Mouse (Mus musculus) bone marrow macrophage, adult 2 months (primary cell): Measurements from ENCODE around the gene Tcp11l2. TPM values are rescaled to one million over a fixed set of nuclear protein-coding genes. Genes with fewer than 3 reads are reported as not detected.

Experiments used
- H3K27ac ChIP-seq: 2 replicates; pipeline ENCODE4 v1.5.1; 2012; ENCODE audit warnings: low read depth, low read length; ENCODE audit not compliant: insufficient read depth
- H3K4me1 ChIP-seq: 2 replicates; pipeline ENCODE4 v1.6.1; 2012; ENCODE audit warnings: low read length; ENCODE audit not compliant: control insufficient read depth, insufficient read depth
- H3K4me3 ChIP-seq: 2 replicates; pipeline ENCODE4 v1.5.1; 2012; ENCODE audit warnings: mild to moderate bottlenecking, low read length, moderate library complexity; ENCODE audit not compliant: insufficient read depth
- CTCF ChIP-seq: IDR thresholded peaks from 2 replicates; pipeline ENCODE4 v1.5.1; 2012; ENCODE audit warnings: low read depth, mild to moderate bottlenecking, low read length, moderate library complexity
- POLR2A ChIP-seq: IDR thresholded peaks from 2 replicates; pipeline ENCODE4 v1.6.1; 2012; ENCODE audit warnings: mild to moderate bottlenecking, low read depth, low read length, borderline replicate concordance
- polyA plus RNA-seq: library from polyadenylated mRNA; stranded (reverse); fragments of >200 nt; gene quantifications from 2 replicates; pipeline ENCODE4 v1.2.4, GENCODE M21; 2012; ENCODE audit not compliant: missing spikeins, insufficient read depth, insufficient read length

Tcp11l2 gene
- polyA plus RNA-seq: 53.1 and 57.5 TPM in 2 replicates

- Histone ChIP-seq H3K27ac (peak within 1 kb of the TSS; percentile 67), H3K4me3 (peak within 1 kb of the TSS; percentile 76), H3K4me1 (peaks cover 43% of the 10 kb centered on the region)
- TF ChIP-seq POLR2A: no peak
- no peak for TF ChIP-seq CTCF
Measured at GRCm38 (mm10) chr10:84576395-84577070, at the start of gene Tcp11l2. Gene Tcp11l2 (plus strand): TSS chr10:84576626.

GRCm38 (mm10) chr10:84527070-84527469, 49.4 kb upstream of the Tcp11l2 start:
- no peak overlapping the region for H3K4me3 ChIP-seq
- H3K27ac ChIP-seq: no peak overlapping the region
- TF ChIP-seq CTCF: no peak
- no peak for TF ChIP-seq POLR2A
- H3K4me1 ChIP-seq: peaks cover 12% of the 10 kb centered on the region

- TF ChIP-seq CTCF (no peak), POLR2A (no peak)
- Histone ChIP-seq H3K4me3 (no peak overlapping the region), H3K27ac (no peak overlapping the region), H3K4me1 (peaks cover 17% of the 10 kb centered on the region)
Measured at GRCm38 (mm10) chr10:84527631-84528030, 48.8 kb upstream of the Tcp11l2 start.

GRCm38 (mm10) chr10:84530388-84530787, 46.0 kb upstream of the Tcp11l2 start:
- TF ChIP-seq CTCF (no peak), POLR2A (no peak)
- H3K4me3 ChIP-seq: no peak overlapping the region
- no peak overlapping the region for H3K27ac ChIP-seq
- peaks cover 21% of the 10 kb centered on the region for H3K4me1 ChIP-seq

- TF ChIP-seq CTCF (no peak), POLR2A (no peak)
- Histone ChIP-seq H3K27ac (no peak overlapping the region), H3K4me3 (no peak overlapping the region)
Measured at GRCm38 (mm10) chr10:84531576-84531975, 44.9 kb upstream of the Tcp11l2 start.

GRCm38 (mm10) chr10:84532191-84532889, 44.1 kb upstream of the Tcp11l2 start:
- no peak for TF ChIP-seq CTCF
- peaks cover 21% of the 10 kb centered on the region for H3K4me1 ChIP-seq
- H3K27ac ChIP-seq: no peak overlapping the region
- H3K4me3 ChIP-seq: peak overlapping the region; percentile 90

More at GRCm38 (mm10) chr10:84531576-84531975, 44.9 kb upstream of the Tcp11l2 start:
- peaks cover 21% of the 10 kb centered on the region for H3K4me1 ChIP-seq

GRCm38 (mm10) chr10:84532911-84533882, 43.2 kb upstream of the Tcp11l2 start:
- peak overlapping the region; percentile 90 for H3K4me3 ChIP-seq
- H3K4me1 ChIP-seq: peaks cover 21% of the 10 kb centered on the region
- TF ChIP-seq POLR2A: no peak
- TF ChIP-seq CTCF: no peak
- no peak overlapping the region for H3K27ac ChIP-seq

- Histone ChIP-seq H3K4me1 (peaks cover 21% of the 10 kb centered on the region), H3K4me3 (peak within 1 kb of the TSS; percentile 90), H3K27ac (no peak within 1 kb of the TSS)
- TF ChIP-seq POLR2A (no peak), CTCF (no peak)
Measured at GRCm38 (mm10) chr10:84533912-84534671, 42.3 kb upstream of the Tcp11l2 start, which contains the start of gene Ckap4. Gene Ckap4 (minus strand): TSS chr10:84534062.

- TF ChIP-seq POLR2A: no peak
- no peak for TF ChIP-seq CTCF
- H3K27ac ChIP-seq: no peak overlapping the region
- H3K4me3 ChIP-seq: no peak overlapping the region
- H3K4me1 ChIP-seq: peaks cover 22% of the 10 kb centered on the region
Measured at GRCm38 (mm10) chr10:84535458-84535857, 41.0 kb upstream of the Tcp11l2 start.
